Mouse (Mus musculus) CH12.LX (cell line): Measurements from ENCODE around the gene Mapk8ip3. TPM values are rescaled to one million over a fixed set of nuclear protein-coding genes. Genes with fewer than 3 reads are reported as not detected.

Source experiments
- DNase-seq: peaks from one replicate; pipeline ENCODE4 v3.0.0-alpha.2; 2013; ENCODE audit errors: extremely low read depth
- H3K27ac ChIP-seq: 2 replicates; pipeline ENCODE4 v1.5.1; 2012; ENCODE audit warnings: low read depth, mild to moderate bottlenecking, control low read depth, moderate library complexity; ENCODE audit not compliant: insufficient read depth
- H3K27me3 ChIP-seq: replicated peaks from 2 replicates; pipeline ENCODE3; 2012; ENCODE audit warnings: inconsistent platforms
- H3K36me3 ChIP-seq, 2 experiments: replicated peaks in 1 of 2; 2 replicates each; pipeline versions ENCODE3 to v1.6.1; 2012; ENCODE audit warnings: inconsistent platforms in 1 of 2, low read length in 1 of 2, mild to moderate bottlenecking in 1 of 2, mixed read lengths in 1 of 2, moderate library complexity in 1 of 2; ENCODE audit not compliant: control insufficient read depth in 1 of 2, insufficient read depth in 1 of 2
- H3K4me1 ChIP-seq, 2 experiments: 2 replicates each; pipeline ENCODE4 v1.6.1; 2012; ENCODE audit warnings: inconsistent platforms in 1 of 2, moderate library complexity in 1 of 2; ENCODE audit not compliant: insufficient read depth in 2 of 2, control insufficient read depth in 1 of 2
- H3K4me2 ChIP-seq: 2 replicates; pipeline ENCODE4 v1.6.1; 2012; ENCODE audit warnings: low read depth, mild to moderate bottlenecking, control low read depth; ENCODE audit not compliant: poor library complexity, insufficient read depth, severe bottlenecking
- H3K4me3 ChIP-seq, 3 experiments: fragments of 150-350 bp in 1 of 3; sonication (generic) in 1 of 3; replicated peaks in 1 of 3; 2 replicates each; pipeline versions ENCODE3 to v1.5.1; 2011 to 2012; ENCODE audit warnings: low read depth in 2 of 3, low read length in 2 of 3, mild to moderate bottlenecking in 2 of 3, moderate library complexity in 2 of 3, control low read depth in 1 of 3, improper control_type of control experiment in 1 of 3, inconsistent platforms in 1 of 3, mixed read lengths in 1 of 3; ENCODE audit not compliant: poor library complexity in 1 of 3
- H3K79me2 ChIP-seq: replicated peaks from 2 replicates; pipeline ENCODE4 v1.6.1; 2012; ENCODE audit warnings: mild to moderate bottlenecking, moderate library complexity; ENCODE audit not compliant: control insufficient read depth, poor library complexity, insufficient read depth, severe bottlenecking; ENCODE audit errors: extremely low read depth
- H3K9ac ChIP-seq: 2 replicates; pipeline ENCODE4 v1.6.1; 2012; ENCODE audit warnings: low read depth, mild to moderate bottlenecking, control low read depth, moderate library complexity; ENCODE audit not compliant: insufficient read depth
- H3K9me3 ChIP-seq: replicated peaks from 2 replicates; pipeline ENCODE3; 2012; ENCODE audit warnings: low read length, inconsistent platforms, mixed read lengths
- BHLHE40 ChIP-seq: IDR thresholded peaks from 2 replicates; pipeline ENCODE4 v1.6.1; 2011; ENCODE audit warnings: mild to moderate bottlenecking, low read depth, low read length, improper control_type of control experiment
- CHD1 ChIP-seq: IDR thresholded peaks from 2 replicates; pipeline ENCODE4 v1.6.1; 2012; ENCODE audit warnings: low read depth, low read length, improper control_type of control experiment, inconsistent platforms
- CHD2 ChIP-seq: IDR thresholded peaks from 2 replicates; pipeline ENCODE4 v1.6.1; 2011; ENCODE audit warnings: low read length, improper control_type of control experiment
- CTCF ChIP-seq, 2 experiments: IDR thresholded peaks in 1 of 2; conservative IDR thresholded peaks in 1 of 2; 2 replicates each; pipeline ENCODE4 v1.5.1; 2011 to 2012; ENCODE audit warnings: low read depth in 2 of 2, low read length in 2 of 2, improper control_type of control experiment in 1 of 2, inconsistent platforms in 1 of 2, mild to moderate bottlenecking in 1 of 2, moderate library complexity in 1 of 2
- ELF1 ChIP-seq: IDR thresholded peaks from 2 replicates; pipeline ENCODE4 v1.6.1; 2014; ENCODE audit warnings: low read depth, mild to moderate bottlenecking, inconsistent platforms, low read length, improper control_type of control experiment
- GABPA ChIP-seq: IDR thresholded peaks from 2 replicates; pipeline ENCODE4 v1.6.1; 2012; ENCODE audit warnings: low read depth, low read length, improper control_type of control experiment, inconsistent platforms; ENCODE audit not compliant: insufficient replicate concordance
- HCFC1 ChIP-seq: IDR thresholded peaks from 2 replicates; pipeline ENCODE4 v1.6.1; 2012; ENCODE audit warnings: low read depth, mild to moderate bottlenecking, inconsistent platforms, low read length, improper control_type of control experiment
- JUN ChIP-seq: IDR thresholded peaks from 2 replicates; pipeline ENCODE4 v1.6.1; 2011; ENCODE audit warnings: low read depth, mild to moderate bottlenecking, low read length, improper control_type of control experiment, moderate library complexity; ENCODE audit not compliant: insufficient read depth
- MAFK ChIP-seq: IDR thresholded peaks from 2 replicates; pipeline ENCODE4 v1.6.1; 2011; ENCODE audit warnings: low read length, improper control_type of control experiment; ENCODE audit not compliant: insufficient replicate concordance
- MAX ChIP-seq: IDR thresholded peaks from 2 replicates; pipeline ENCODE4 v1.6.1; 2011; ENCODE audit warnings: low read length, improper control_type of control experiment
- MAZ ChIP-seq: IDR thresholded peaks from 2 replicates; pipeline ENCODE4 v1.6.1; 2012; ENCODE audit warnings: low read depth, mild to moderate bottlenecking, inconsistent platforms, low read length, improper control_type of control experiment, moderate library complexity
- MYC ChIP-seq: IDR thresholded peaks from 2 replicates; pipeline ENCODE4 v1.6.1; 2011; ENCODE audit warnings: low read depth, mild to moderate bottlenecking, improper control_type of control experiment, low read length
- NELFE ChIP-seq: IDR thresholded peaks from 2 replicates; pipeline ENCODE4 v1.6.1; 2011; ENCODE audit warnings: low read depth, low read length, improper control_type of control experiment
- NRF1 ChIP-seq: IDR thresholded peaks from 2 replicates; pipeline ENCODE4 v1.6.1; 2014; ENCODE audit warnings: low read depth, mild to moderate bottlenecking, inconsistent platforms, low read length, improper control_type of control experiment, moderate library complexity
- PAX5 ChIP-seq: IDR thresholded peaks from 2 replicates; pipeline ENCODE4 v1.6.1; 2012; ENCODE audit warnings: low read length, inconsistent platforms, mixed read lengths
- POLR2A ChIP-seq: IDR thresholded peaks from 2 replicates; pipeline ENCODE4 v1.6.1; 2011; ENCODE audit warnings: low read depth, mild to moderate bottlenecking, improper control_type of control experiment, low read length
- RAD21 ChIP-seq: IDR thresholded peaks from 2 replicates; pipeline ENCODE4 v1.6.1; 2011; ENCODE audit warnings: low read depth, mild to moderate bottlenecking, low read length, improper control_type of control experiment, moderate library complexity
- SIN3A ChIP-seq: IDR thresholded peaks from 2 replicates; pipeline ENCODE4 v1.6.1; 2012; ENCODE audit warnings: low read length, improper control_type of control experiment, inconsistent platforms
- SMC3 ChIP-seq: IDR thresholded peaks from 2 replicates; pipeline ENCODE4 v1.6.1; 2011; ENCODE audit warnings: low read depth, low read length, improper control_type of control experiment
- TBP ChIP-seq: conservative IDR thresholded peaks from 2 replicates; pipeline ENCODE4 v1.6.1; 2011; ENCODE audit warnings: low read depth, low read length, improper control_type of control experiment
- TCF12 ChIP-seq: IDR thresholded peaks from 2 replicates; pipeline ENCODE4 v1.6.1; 2014; ENCODE audit warnings: low read depth, mild to moderate bottlenecking, inconsistent platforms, low read length, improper control_type of control experiment
- UBTF ChIP-seq: IDR thresholded peaks from 2 replicates; pipeline ENCODE4 v1.6.1; 2012; ENCODE audit warnings: low read depth, mild to moderate bottlenecking, inconsistent platforms, low read length, improper control_type of control experiment, moderate library complexity
- ZC3H11A ChIP-seq: IDR thresholded peaks from 2 replicates; pipeline ENCODE4 v1.6.1; 2012; ENCODE audit warnings: low read depth, mild to moderate bottlenecking, inconsistent platforms, low read length, improper control_type of control experiment
- ZNF384 ChIP-seq: IDR thresholded peaks from 2 replicates; pipeline ENCODE4 v1.6.1; 2012; ENCODE audit warnings: low read depth, low read length, improper control_type of control experiment, inconsistent platforms
- dilution Hi-C: fragments of 300-500 bp; cut with MboI; formaldehyde crosslinking; loops from 2 replicates; pipeline ENCODE4 v1.14.3; 2020; ENCODE audit warnings: low sequenced_read_pairs; ENCODE audit not compliant: extremely low pct_unique_long_range_greater_than_20kb, extremely low pct_ligation_motif_present
- in situ Hi-C: fragments of 300-500 bp; cut with MboI; formaldehyde crosslinking; loops from 3 replicates; pipeline ENCODE4 v1.14.3; 2019; ENCODE audit warnings: low sequenced_read_pairs, low pct_ligation_motif_present, low pct_unique_long_range_greater_than_20kb, mixed read lengths
- polyA plus RNA-seq: library from polyadenylated mRNA; unstranded; fragments of >175 nt; gene quantifications from 2 replicates; pipeline ENCODE4 v1.2.1, GENCODE M21; 2012; ENCODE audit warnings: low read depth; ENCODE audit not compliant: insufficient read length
- total RNA-seq, 2 experiments: library from RNA; depleted of rRNA; stranded (reverse); fragments of 300-350 nt in 1 of 2; fragments of >200 nt in 1 of 2; gene quantifications; 2 replicates each; pipeline ENCODE4 v1.2.3; 2012 to 2014

Gene Mapk8ip3
- total and polyA plus RNA-seq, 3 experiments: 14.5 to 44.0 (median 34.1) TPM

DNA sequence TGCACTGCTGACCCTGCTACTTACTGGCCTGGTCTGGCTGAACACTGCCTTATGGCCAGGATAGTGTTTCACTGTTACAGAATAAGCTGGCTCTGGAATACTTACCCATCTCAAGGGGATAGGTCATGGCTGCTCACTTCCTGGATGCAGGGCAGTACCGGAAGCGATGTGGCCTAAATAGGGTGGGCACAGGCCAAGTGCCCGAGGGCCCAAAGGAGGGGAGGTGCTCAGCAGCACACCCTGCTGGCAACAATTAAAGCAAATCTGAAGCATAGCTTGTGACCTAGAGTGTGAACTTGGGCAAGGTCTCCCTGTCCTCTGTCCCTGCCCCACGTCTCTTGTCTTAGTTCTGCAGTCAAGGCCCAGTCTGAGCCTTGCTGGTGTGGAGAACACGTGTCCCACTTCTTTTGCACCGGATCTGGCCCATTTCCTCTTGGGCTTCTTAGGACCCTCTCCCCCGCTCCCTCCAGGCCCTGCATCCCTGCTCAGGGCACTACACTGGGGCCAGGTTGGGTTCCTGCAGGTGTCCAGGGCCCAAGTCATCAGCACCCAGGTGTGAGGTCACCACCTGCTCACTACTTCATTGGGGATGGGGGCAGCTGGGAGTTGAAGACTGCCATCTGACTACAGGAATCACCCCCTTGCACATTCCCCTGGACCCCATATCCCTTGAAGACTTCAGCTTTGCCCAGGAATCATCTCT, 54.9 kb downstream of the Mapk8ip3 start:
- Histone ChIP-seq H3K4me3 (no peak overlapping the region), H3K27me3 (no peaks in the 10 kb centered on the region), H3K36me3 (peaks cover 36 to 60% of the 10 kb centered on the region in 2 experiments), H3K27ac (no peak overlapping the region), H3K9ac (no peak overlapping the region), H3K4me1 (peaks cover 22 to 48% of the 10 kb centered on the region in 2 experiments), H3K79me2 (peaks cover 12% of the 10 kb centered on the region), H3K4me2 (no peak overlapping the region), H3K9me3 (no peaks in the 10 kb centered on the region)
- in situ Hi-C loops (no loop called here), dilution Hi-C loops (no loop called here)
- DNase-seq: peak; percentile 56
- no peak for TF ChIP-seq NELFE
- peak; percentile 52 for TF ChIP-seq RAD21
- TF ChIP-seq CTCF (conservative IDR thresholded peaks at IDR 0.05 in 1 of 2, IDR thresholded peaks at IDR 0.05 in 1 of 2; ENCODE audit: low read depth in 2 of 2, low read length in 2 of 2): peak; percentile 37 to 70; a peak in 3 of 4 replicates
- TF ChIP-seq ZNF384: no peak
- no peak for TF ChIP-seq TCF12
- no peak for TF ChIP-seq CHD2
- TF ChIP-seq ELF1: peak; percentile 77
- no peak for TF ChIP-seq SIN3A
- TF ChIP-seq MAFK: no peak
- TF ChIP-seq NRF1: no peak
- TF ChIP-seq TBP: no peak
- no peak for TF ChIP-seq MAX
- no peak for TF ChIP-seq PAX5
- peak; percentile 84 for TF ChIP-seq SMC3

DNA sequence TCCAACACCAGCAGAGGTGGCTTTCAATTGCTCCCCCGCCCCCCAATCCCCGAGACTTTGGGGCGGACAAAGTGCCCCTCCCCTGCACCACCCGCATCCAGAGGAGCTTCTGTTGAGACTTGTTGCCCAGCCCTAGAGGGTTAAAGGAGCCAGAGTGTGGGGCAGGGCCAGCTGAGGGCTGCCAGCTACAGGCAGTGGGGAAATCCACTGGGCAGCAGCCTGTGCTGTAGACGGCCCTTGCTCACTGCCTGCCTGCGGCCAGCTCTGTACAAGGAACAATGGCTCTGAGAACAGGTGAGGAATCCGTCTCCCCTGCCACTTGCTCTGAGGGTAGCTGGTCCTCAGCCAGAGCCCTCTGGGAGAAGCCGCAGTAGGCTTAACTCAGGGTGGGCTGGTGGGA, 58.2 kb downstream of the Mapk8ip3 start:
- dilution Hi-C loops (no loop called here), in situ Hi-C loops (no loop called here)
- H3K4me3 ChIP-seq: peak overlapping the region; percentile 49 to 66 (median 62)
- H3K4me2 ChIP-seq: peak overlapping the region; percentile 55
- no peaks in the 10 kb centered on the region for H3K9me3 ChIP-seq
- H3K27ac ChIP-seq: no peak overlapping the region
- peak overlapping the region; percentile 62 for H3K9ac ChIP-seq
- DNase-seq: no peak
- H3K79me2 ChIP-seq: no peaks in the 10 kb centered on the region
- H3K27me3 ChIP-seq: no peaks in the 10 kb centered on the region
- peaks cover 21 to 51% of the 10 kb centered on the region in 2 experiments for H3K36me3 ChIP-seq
- H3K4me1 ChIP-seq: peaks cover 16 to 57% of the 10 kb centered on the region in 2 experiments
- TF ChIP-seq TCF12: no peak

DNA sequence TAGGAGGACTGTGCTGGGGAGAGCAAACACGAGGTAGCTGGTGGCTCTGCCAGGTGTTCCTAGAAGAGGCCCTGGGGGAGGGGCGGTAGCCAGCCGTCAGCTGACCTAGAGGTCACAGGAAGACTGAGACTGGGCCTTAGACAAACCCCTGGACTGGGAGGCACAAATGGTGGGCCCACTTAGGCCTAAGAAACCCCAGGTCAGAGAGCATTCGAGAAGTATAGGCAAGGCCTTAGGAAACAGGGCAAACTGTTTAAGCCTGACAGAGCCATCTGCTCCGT, 58.7 kb downstream of the Mapk8ip3 start:
- H3K27ac ChIP-seq: peak overlapping the region; percentile 37
- dilution Hi-C loops: no loop called here
- TF ChIP-seq CTCF (conservative IDR thresholded peaks at IDR 0.05 in 1 of 2, IDR thresholded peaks at IDR 0.05 in 1 of 2; ENCODE audit: low read depth in 2 of 2, low read length in 2 of 2) (no peak), ZNF384 (no peak), ELF1 (peak; percentile 33; the same call in 1 of the 2 replicates), SMC3 (no peak), MAZ (0 out of 2 replicates have a peak, but pooled peaks have one; percentile 24), TBP (0 out of 2 replicates have a peak, but pooled peaks have one; percentile 25), CHD1 (no peak), JUN (no peak), POLR2A (peak; percentile 43; the same call in 1 of the 2 replicates), UBTF (no peak), HCFC1 (peak; percentile 52), CHD2 (peak; percentile 88), MAX (peak; percentile 88), MAFK (no peak), BHLHE40 (peak; percentile 51; the same call in 1 of the 2 replicates), GABPA (no peak), ZC3H11A (no peak), MYC (peak; percentile 83), PAX5 (no peak)

More for the DNA sequence above, 58.7 kb downstream of the Mapk8ip3 start:
- in situ Hi-C loops: no loop called here
- DNase-seq: peak; percentile 73
- Histone ChIP-seq H3K4me2 (peak overlapping the region; percentile 55), H3K36me3 (peaks cover 17 to 46% of the 10 kb centered on the region in 2 experiments), H3K9me3 (no peaks in the 10 kb centered on the region), H3K27me3 (no peaks in the 10 kb centered on the region), H3K4me3 (peak overlapping the region; percentile 49 to 66 (median 62)), H3K79me2 (no peaks in the 10 kb centered on the region), H3K4me1 (peaks cover 16 to 57% of the 10 kb centered on the region in 2 experiments), H3K9ac (peak overlapping the region; percentile 62)
